Mouse (Mus musculus) heart, postnatal 0 days (tissue): ENCODE data around the gene Kif9.

Source experiments
- CTCF ChIP-seq: IDR thresholded peaks from 2 replicates; pipeline ENCODE4 v1.5.1; 2016; ENCODE audit warnings: antibody characterized with exemption, control low read depth, low read depth
- EP300 ChIP-seq: IDR thresholded peaks from 2 replicates; pipeline ENCODE4 v1.6.1; 2016; ENCODE audit warnings: antibody characterized with exemption, low read depth

GRCm38 (mm10) chr9:110476124-110477091 lies at the start of gene Kif9, which contains the start of gene Klhl18:
- TF ChIP-seq CTCF = no peak; the same call in 1 of the 2 replicates
- no peak for TF ChIP-seq EP300
